Mouse (Mus musculus) thymus, adult 2 months (tissue): ENCODE measurements around the gene Spryd4.

Source experiments
- CTCF ChIP-seq: fragments of 200-500 bp; IDR thresholded peaks from 2 replicates; pipeline ENCODE4 v1.5.1; 2012; ENCODE audit warnings: mild to moderate bottlenecking, control low read depth, low read length, moderate library complexity, borderline replicate concordance; ENCODE audit not compliant: control insufficient read depth, poor library complexity, insufficient read depth; ENCODE audit errors: extremely low read depth
- POLR2A ChIP-seq: fragments of 200-500 bp; IDR thresholded peaks from 2 replicates; pipeline ENCODE4 v1.6.1; 2012; ENCODE audit warnings: mild to moderate bottlenecking, low read length, control low read depth, moderate library complexity; ENCODE audit not compliant: control insufficient read depth, poor library complexity, insufficient read depth; ENCODE audit errors: extremely low read depth

DNA sequence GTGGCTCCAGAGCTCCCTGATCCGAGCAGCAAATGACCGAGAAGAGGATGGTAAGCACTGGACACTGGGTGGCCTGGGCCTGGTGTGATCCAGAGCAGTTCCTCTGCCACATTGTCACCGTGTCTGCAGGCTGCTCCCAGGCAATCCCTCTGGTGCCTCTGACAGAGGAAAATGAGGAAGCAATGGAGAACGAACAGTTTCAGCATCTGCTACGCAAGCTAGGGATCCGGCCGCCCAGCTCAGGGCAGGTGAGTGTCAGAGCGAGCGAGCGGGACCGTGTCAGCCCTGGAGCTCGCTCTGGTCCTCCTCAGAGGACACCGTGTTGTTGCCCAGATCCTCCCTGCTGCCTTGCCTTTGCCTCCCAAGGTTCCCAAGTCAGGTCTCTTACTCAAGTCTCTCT, 39.0 kb upstream of the Spryd4 start:
- TF ChIP-seq CTCF (no peak), POLR2A (no peak)
